Comparison of ENCODE assay signal across 13 mouse cellular contexts in the genomic region with DNA sequence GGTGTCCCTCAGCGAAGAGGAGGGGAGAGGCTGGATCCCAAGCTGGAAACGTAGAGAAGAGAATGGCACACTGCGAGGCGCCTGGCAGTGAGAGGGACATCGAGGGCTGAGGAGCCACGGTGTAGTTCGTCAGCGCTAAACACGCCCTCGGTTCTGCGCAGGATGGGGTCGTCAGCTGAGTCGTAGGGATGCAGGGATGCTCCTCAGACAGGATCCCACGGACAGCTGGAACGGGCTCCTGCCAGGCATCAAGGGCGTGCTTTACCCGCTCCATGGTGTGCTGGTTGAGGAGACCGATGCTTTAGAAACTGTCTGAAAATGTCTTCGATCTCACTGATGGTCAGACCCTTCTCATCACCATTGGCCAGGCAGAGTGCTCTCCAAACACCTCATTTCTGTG. TPM values are rescaled to one million over a fixed set of nuclear protein-coding genes. Genes with fewer than 3 reads are reported as not detected.
DNase-seq lines count a peak whose midpoint lies in the region; ATAC-seq lines count a peak whose summit lies in the region.
"Had no signal": no experiment of that assay in that cellular context is flagged by ENCODE, and none has a peak within 500 bp of the region (broad histone marks: within the 10 kb centered on the region; RNA-seq: fewer than 3 reads in every experiment).

No protein-coding gene starts in this region.

- ATAC-seq in neural tube, embryonic 15.5 days (ENCODE audit: low FRiP score), result no peak

- H3K4me2 ChIP-seq in neural tube, embryonic 15.5 days, result peak overlapping the region; percentile 46
- H3K4me2 ChIP-seq: liver, embryonic 13.5 days had no signal

- intact Hi-C loops in left cerebral cortex, postnatal 4 days (cut with DNase I), result no loop called here
- intact Hi-C loops in left cerebral cortex, postnatal 14 days (cut with DNase I), result loop anchor here (5.0 kb wide), 1 partner anchor 37 kb away; no protein-coding TSS in a partner anchor

- 41% methylated on average over 19 of the region's 19 CpGs for WGBS in limb, embryonic 10.5 days
- WGBS in neural tube, embryonic 15.5 days, result 38% methylated on average over 19 of the region's 19 CpGs

- peak; percentile 9 to 13 for DNase-seq in cerebellum, postnatal 10 days
- DNase-seq in cerebellum, adult 9-11 months, result no peak
- DNase-seq in left cerebral cortex, postnatal 4 days, result peak; percentile 6
- DNase-seq in left cerebral cortex, postnatal 14 days (ENCODE audit: low spot score in 2 of 2), result no peak
- DNase-seq in limb, embryonic 10.5 days (ENCODE audit: low spot score), result peak; percentile 32
- no peak for DNase-seq in B cell, adult 2 months
- DNase-seq in adrenal gland, adult (ENCODE audit: inconsistent age in 2 of 2, low spot score in 1 of 2), result no peak
- DNase-seq: adrenal gland, adult 2 months; liver, embryonic 13.5 days had no signal

- H3K4me1 ChIP-seq in limb, embryonic 10.5 days, result no peaks in the 10 kb centered on the region
- 0 out of 2 replicates have a peak, but pooled peaks cover 4% of the 10 kb centered on the region for H3K4me1 ChIP-seq in neural tube, embryonic 15.5 days
- H3K4me1 ChIP-seq: liver, embryonic 13.5 days had no signal

- H3K27ac ChIP-seq in limb, embryonic 10.5 days, result no peak overlapping the region
- no peak overlapping the region for H3K27ac ChIP-seq in neural tube, embryonic 15.5 days (replicated peaks)
- H3K27ac ChIP-seq: liver, embryonic 13.5 days; macrophage had no signal

- no peaks in the 10 kb centered on the region for H3K27me3 ChIP-seq in limb, embryonic 10.5 days (ENCODE audit: low read depth, poor library complexity, severe bottlenecking)
- H3K27me3 ChIP-seq in neural tube, embryonic 15.5 days (replicated peaks), result no peaks in the 10 kb centered on the region
- H3K27me3 ChIP-seq: liver, embryonic 13.5 days had no signal

- no peak overlapping the region for H3K9ac ChIP-seq in neural tube, embryonic 15.5 days (replicated peaks)
- H3K9ac ChIP-seq: liver, embryonic 13.5 days had no signal

- no peaks in the 10 kb centered on the region for H3K9me3 ChIP-seq in limb, embryonic 10.5 days (replicated peaks)
- H3K9me3 ChIP-seq in neural tube, embryonic 15.5 days (replicated peaks), result no peaks in the 10 kb centered on the region
- H3K9me3 ChIP-seq: liver, embryonic 13.5 days had no signal

- no peak overlapping the region for H3K4me3 ChIP-seq in limb, embryonic 10.5 days
- H3K4me3 ChIP-seq in neural tube, embryonic 15.5 days (replicated peaks), result peak overlapping the region; percentile 15; the same call in 1 of the 2 replicates
- H3K4me3 ChIP-seq: liver, embryonic 13.5 days had no signal

- no peaks in the 10 kb centered on the region for H3K36me3 ChIP-seq in limb, embryonic 10.5 days
- no peaks in the 10 kb centered on the region for H3K36me3 ChIP-seq in neural tube, embryonic 15.5 days
- H3K36me3 ChIP-seq: liver, embryonic 13.5 days had no signal

RNA-seq across cellular contexts. Expression of gene Fam135a, which starts 33.7 kb away (rescaled TPM):
- 10 to 100 TPM; 42.8 to 43.2 TPM for total RNA-seq in left cerebral cortex, postnatal 4 days (2021)
- 10 to 100 TPM; 29.0 to 29.5 TPM for total RNA-seq in left cerebral cortex, postnatal 14 days (2021)
- polyA plus RNA-seq in limb, embryonic 10.5 days (2016; fragmentation: Nextera tagmentation; extraction: Ambion mirVana), result 32.1 and 39.2 TPM in 2 replicates
- 22.9 and 24.1 TPM in 2 replicates for polyA plus RNA-seq in neural tube, embryonic 15.5 days (2015; fragmentation: Nextera tagmentation; extraction: Ambion mirVana)

RNA-seq across cellular contexts. Expression of gene Col9a1, which starts 43.6 kb away (rescaled TPM):
- total RNA-seq in left cerebral cortex, postnatal 4 days (2021), result 1 to 10 TPM; 2.0 to 3.0 TPM
- 1 to 10 TPM; 1.8 to 1.9 TPM for total RNA-seq in left cerebral cortex, postnatal 14 days (2021)
- polyA plus RNA-seq in limb, embryonic 10.5 days (2016; fragmentation: Nextera tagmentation; extraction: Ambion mirVana), result 41.3 and 81.1 TPM in 2 replicates
- 7.0 and 11.5 TPM in 2 replicates for polyA plus RNA-seq in neural tube, embryonic 15.5 days (2015; fragmentation: Nextera tagmentation; extraction: Ambion mirVana)
- total RNA-seq: adrenal gland, adult 2 months; granulocyte monocyte progenitor cell, adult 5-6 weeks had no signal
- polyA plus RNA-seq: adrenal gland, adult 2 months; macrophage; spleen, adult 2 months had no signal

Comparison
In these comparisons a context has a peak if more than half of its experiments do, and no peak if none do; other contexts are left out.
1. DNase-seq: peak in cerebellum, postnatal 10 days (2 of 2), left cerebral cortex, postnatal 4 days (single experiment) and limb, embryonic 10.5 days (single experiment); none in cerebellum, adult 9-11 months (single experiment), left cerebral cortex, postnatal 14 days (0 of 2), B cell, adult 2 months (0 of 2) and adrenal gland, adult (0 of 2).